Mouse (Mus musculus): ENCODE measurements around the gene Gm10491.
"Not testable (repeated sequence)": the region's sequence is repeated elsewhere in the genome, so short reads cannot be mapped to it uniquely, and the experiment has no call there.

Gene Gm10491

GRCm38 (mm10) chrX:7907735-7908134 lies at the start of gene Gm10491:
Gm10491 (minus strand) TSS chrX:7907835.
- no peak for DNase-seq (ENCODE audit: low spot score)

DNA sequence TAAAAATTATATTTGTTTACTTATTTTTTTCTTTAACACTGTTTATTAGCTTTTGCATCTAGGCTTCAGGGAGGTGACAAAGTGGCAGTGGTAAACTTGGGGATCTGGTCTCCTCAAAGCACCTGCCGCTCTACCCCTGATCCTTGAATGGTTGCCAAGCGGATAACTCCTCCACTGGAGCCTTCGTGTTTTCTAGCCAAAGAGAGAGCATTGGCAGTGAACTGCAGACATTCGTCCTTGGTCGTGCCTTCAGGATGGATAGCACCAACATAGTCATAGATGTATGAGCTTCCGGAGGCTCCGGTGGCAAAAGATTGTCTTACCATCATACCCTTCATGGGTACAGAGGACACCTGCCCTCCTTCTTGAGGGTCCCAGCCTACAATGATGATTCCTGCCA lies 42.5 kb upstream of the Gm10491 start:
- DNase-seq (ENCODE audit: low spot score): no peak

DNA sequence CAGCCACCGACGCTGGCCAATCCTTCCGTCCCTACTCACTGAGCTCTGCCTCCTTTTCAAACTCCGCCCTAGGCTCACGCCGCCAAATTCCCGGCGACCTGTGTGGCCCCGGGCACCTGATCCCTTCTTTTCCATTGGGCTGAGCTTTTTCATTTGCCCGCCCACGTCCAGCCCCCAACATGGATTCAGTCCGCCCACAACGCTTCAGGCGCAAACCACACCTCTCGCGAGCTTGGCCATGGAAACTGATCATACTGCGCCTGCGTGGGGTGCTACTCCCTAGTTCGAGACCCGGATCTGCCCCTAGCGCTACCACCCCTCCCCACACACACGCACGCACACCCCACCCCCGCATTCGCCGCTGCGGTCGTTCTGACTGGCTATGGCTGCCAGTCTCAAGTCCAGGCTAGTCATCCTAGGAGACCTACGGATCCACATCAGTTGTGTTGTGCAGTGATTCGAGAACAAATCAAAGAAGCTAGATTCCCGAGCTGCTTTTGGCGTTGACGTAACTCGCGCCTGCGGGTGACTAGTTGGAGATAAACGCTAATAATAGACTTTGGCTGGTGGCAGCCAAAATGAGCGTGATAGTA lies 40.4 kb upstream of the Gm10491 start:
- peak; percentile 96 for DNase-seq (ENCODE audit: low spot score)

- no peak for DNase-seq (ENCODE audit: low spot score)
Measured at GRCm38 (mm10) chrX:7947108-7947899, 39.7 kb upstream of the Gm10491 start, which contains the start of gene Hdac6. Hdac6 (minus strand) TSS chrX:7947889.

- DNase-seq (ENCODE audit: low spot score): no peak
Measured at GRCm38 (mm10) chrX:7945618-7946017, 38.0 kb upstream of the Gm10491 start.

- DNase-seq (ENCODE audit: low spot score): no peak
Measured at GRCm38 (mm10) chrX:7937667-7938066, 30.0 kb upstream of the Gm10491 start.

DNA sequence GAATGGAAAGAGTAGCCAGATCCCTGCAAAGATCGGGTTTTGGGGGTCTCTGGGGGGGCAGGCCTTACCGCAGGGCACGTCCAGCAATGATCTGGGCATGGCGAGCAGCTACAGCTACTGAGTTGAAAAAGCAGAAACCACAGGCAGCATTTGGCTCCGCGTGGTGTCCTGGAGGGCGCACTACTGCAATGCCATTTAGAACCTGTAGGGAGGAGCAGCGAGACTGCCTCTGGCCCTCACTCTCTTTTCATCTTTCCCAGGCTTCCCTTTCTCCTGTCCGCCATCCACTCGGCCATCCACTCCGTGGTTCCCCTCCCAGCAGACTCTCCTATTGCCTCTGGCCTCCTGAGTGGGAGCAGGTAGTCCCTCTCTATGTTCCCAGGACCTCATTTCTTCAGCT lies 29.2 kb upstream of the Gm10491 start:
- no peak for DNase-seq (ENCODE audit: low spot score)

DNA sequence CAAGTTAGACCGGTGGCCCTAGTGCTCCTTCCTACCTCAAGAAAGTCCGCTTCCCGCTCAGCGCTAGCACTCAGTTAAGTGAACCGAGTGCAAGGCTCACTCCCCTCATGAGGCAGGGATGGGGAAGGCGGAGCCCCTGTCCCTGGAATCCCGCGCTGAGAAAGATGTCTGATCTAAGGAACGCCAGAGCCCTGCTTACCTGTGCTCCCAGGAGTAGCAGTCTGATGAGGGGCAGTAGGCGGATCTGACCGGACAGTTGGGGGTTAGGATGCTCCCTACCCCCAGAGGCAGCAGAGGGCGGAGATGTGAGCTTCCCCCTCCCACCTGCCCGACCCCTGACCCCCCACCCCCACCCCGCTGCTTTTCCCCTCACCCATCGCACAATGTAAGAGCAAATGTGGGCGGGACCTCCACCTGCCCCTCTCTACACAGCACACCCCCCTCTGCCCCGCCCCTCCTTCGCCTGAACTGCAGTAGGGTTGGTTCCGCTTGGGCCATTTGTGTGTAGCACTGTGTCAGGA lies 20.7 kb upstream of the Gm10491 start, which contains the start of gene Eras:
Gene Eras, minus strand, starts transcription at position 338 of the 521 bp plus-strand sequence.
- no peak for DNase-seq (ENCODE audit: low spot score)

GRCm38 (mm10) chrX:7927116-7927515 lies 19.5 kb upstream of the Gm10491 start:
- no peak for DNase-seq (ENCODE audit: low spot score)

GRCm38 (mm10) chrX:7926266-7926665 lies 18.6 kb upstream of the Gm10491 start:
- DNase-seq (ENCODE audit: low spot score): no peak

- DNase-seq (ENCODE audit: low spot score): no peak
Measured at GRCm38 (mm10) chrX:7922032-7922431, 14.4 kb upstream of the Gm10491 start.

DNA sequence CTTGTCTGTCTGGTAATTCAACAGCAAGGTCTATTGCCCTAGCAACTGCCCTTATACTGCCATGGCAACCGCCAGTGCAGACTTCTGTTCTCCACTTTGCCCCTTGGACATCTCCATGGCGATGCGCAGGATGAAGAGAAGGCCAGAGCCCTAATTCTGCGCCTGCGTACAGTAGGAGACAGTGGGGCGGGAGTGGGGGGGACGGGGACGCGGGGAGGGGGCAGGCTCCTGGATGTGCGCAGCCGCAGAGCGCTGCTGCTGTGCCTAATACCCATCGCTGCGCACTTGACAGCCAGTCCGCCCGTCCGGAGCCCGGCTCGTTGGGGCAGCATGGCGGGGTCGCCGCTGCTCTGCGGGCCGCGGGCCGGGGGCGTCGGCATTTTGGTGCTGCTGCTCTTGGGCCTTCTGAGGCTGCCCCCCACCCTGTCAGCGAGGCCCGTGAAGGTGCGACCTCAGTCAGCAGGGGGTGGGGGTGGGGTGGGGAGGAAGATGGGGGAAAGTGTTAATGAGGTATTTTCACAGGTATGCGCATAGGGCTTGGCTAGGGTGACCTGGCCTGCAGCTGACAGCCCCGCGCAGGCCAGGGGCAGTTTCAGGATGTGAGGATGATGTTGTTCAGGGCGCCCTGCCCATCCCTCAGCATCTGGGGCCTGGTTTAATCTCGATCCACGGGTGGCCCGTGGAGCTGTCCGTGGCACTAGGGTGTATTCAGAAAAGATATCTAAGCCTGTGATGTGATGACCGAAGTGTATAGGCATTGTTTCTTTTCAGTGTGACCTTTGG lies 12.2 kb upstream of the Gm10491 start, which contains the start of gene Pcsk1n:
Gene Pcsk1n, plus strand, starts transcription at position 222 of the 783 bp plus-strand sequence.
- no peak for DNase-seq (ENCODE audit: low spot score)

DNA sequence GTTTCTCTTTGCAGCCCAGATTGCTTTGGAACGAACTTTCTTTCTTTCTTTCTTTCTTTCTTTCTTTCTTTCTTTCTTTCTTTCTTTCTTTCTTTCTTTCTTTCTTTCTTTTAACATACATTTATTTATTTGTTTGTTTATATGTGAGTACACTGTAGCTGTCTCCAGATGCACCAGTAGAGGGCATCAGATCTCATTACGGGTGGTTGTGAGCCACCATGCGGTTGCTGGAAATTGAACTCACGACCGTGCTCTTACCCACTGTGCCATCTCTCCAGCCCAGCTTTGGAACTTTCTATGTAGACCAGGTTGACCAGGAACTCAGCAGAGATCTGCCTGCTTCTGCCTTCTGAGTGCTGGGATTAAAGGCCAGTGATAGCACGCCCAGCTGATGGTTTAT lies 10.3 kb upstream of the Gm10491 start:
- not testable (repeated sequence) for DNase-seq (ENCODE audit: low spot score)

- peak; percentile 37 for DNase-seq (ENCODE audit: low spot score)
Measured at GRCm38 (mm10) chrX:7915669-7916068, 8.0 kb upstream of the Gm10491 start.

DNA sequence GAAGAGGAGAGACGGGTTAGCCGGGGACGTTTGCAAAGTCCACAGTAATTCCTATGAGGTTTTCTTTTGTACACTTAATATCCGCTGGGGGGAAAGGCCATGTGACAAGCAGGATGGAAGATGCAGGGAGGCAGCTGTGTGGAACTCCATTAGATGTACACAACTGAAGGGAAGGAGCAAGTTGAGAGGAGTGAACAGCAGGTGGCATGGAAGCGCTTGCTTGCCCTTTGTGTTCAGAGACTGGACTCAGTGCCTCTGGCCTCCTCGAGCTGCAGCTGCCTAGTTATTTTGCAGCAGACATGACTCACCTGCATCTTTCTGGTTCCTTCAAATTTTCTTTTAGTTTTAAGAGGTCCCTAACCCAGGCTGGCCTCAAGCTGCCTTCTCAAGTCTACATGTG lies 2.8 kb upstream of the Gm10491 start:
- DNase-seq (ENCODE audit: low spot score): no peak

- DNase-seq (ENCODE audit: low spot score): not testable (repeated sequence)
Measured at GRCm38 (mm10) chrX:7909242-7909641, 1.6 kb upstream of the Gm10491 start, which contains the start of gene Gm10490. Gm10490 (plus strand) TSS chrX:7909542.

- no peak for DNase-seq (ENCODE audit: low spot score)
Measured at GRCm38 (mm10) chrX:7904441-7904840, 3.2 kb downstream of the Gm10491 start.

DNA sequence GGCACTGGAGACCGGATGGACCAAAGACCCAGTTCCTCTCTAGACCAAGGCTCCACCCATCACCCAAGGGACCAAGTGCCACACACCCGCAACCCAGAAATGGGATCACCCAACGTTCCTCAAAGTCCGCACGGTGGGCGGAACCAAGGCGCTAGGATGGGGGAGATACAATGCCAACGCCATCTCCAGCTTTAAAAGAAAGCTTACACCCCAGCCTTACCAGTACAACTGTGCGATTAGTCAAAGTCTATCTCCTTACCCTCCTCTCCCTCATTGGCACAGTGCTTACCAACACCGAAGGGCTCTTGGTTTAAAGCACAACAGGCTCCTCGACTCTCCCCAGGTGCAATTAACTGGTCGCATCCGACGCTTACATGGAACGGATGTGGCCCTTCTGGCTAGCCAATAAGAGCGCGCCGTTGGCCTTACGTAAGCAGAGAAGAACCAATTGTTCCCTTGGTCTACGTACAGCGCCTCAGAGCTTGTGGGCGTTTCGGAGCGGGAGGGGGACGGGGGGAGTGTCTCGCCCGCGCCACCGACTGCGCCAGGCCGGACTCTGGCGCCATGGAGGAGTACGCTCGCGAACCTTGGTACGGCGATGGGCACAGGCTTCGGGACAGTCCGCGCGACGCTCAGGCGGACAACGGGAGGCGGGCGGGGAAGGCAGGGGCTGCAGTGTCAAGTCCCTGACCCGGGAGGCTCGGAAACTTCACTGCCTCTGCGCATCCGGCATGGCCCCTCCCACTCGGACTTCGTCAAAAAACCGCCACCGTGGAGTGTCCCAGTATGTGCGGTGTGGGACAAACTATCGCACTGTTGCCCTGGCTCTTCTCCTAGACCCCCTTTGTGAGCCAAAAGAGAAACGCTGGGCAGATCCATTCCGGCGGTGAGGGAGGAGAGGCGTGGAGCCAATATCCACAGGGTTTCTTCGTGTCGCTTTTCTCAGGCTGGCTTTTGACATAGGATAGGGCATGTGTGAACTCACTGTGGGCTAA lies 8.5 kb downstream of the Gm10491 start, which contains the start of the genes Pqbp1 and Timm17b:
Gene Pqbp1, minus strand, starts transcription at position 390 of the 995 bp plus-strand sequence.
Gene Timm17b, plus strand, starts transcription at position 478 of the 995 bp plus-strand sequence.
- DNase-seq (ENCODE audit: low spot score): peak; percentile 94

GRCm38 (mm10) chrX:7898211-7898610 lies 9.4 kb downstream of the Gm10491 start:
- no peak for DNase-seq (ENCODE audit: low spot score)

GRCm38 (mm10) chrX:7883841-7884567 lies 23.6 kb downstream of the Gm10491 start, which contains the start of gene Slc35a2:
Slc35a2 (plus strand) TSS chrX:7884028.
- DNase-seq (ENCODE audit: low spot score): peak; percentile 93

All from lung, postnatal 25 days (tissue).